Comparison of ENCODE assay signal across 16 mouse cellular contexts in the genomic region with DNA sequence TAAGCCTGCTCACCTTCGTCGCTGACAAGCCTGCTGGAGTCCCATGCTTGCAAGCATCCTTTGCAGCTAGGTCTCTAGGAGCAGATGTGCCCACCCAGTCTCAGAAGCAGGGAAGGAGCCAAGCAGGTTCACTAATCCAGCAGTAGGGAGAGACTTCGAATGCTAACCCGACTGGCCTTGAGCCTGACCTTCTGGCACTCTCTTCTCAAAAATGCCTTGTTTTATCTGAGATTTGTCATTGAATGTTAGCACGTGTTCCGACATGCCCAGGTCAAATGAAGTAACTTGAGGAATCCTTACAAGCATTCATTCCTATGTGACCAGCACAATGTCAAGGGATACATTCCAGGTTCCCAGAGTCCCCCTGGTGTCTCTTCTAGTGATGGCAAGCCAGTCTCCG.
"Had no signal": no experiment of that assay in that cellular context is flagged by ENCODE, and none has a peak within 500 bp of the region (broad histone marks: within the 10 kb centered on the region; RNA-seq: fewer than 3 reads in every experiment).

No protein-coding gene starts in this region.

- H3K36me3 ChIP-seq: limb, embryonic 12.5 days; limb, embryonic 15.5 days had no signal

- H3K9ac ChIP-seq: limb, embryonic 12.5 days; limb, embryonic 15.5 days; liver, embryonic 14.5 days; liver, postnatal 0 days; lung, embryonic 14.5 days had no signal

- H3K27me3 ChIP-seq: limb, embryonic 12.5 days; limb, embryonic 15.5 days had no signal

- DNase-seq: kidney, adult 8-10 months; kidney, postnatal 25 days; left cerebral cortex, postnatal 4 days; liver, postnatal 0 days; lung, embryonic 14.5 days; lung, postnatal 10 days; lung, postnatal 36 days; midbrain, embryonic 14.5 days; thymus, adult 2 months; thymus, postnatal 14 days; thymus, postnatal 4 days had no signal

- H3K4me3 ChIP-seq: limb, embryonic 12.5 days; limb, embryonic 15.5 days had no signal

- ATAC-seq: liver, postnatal 0 days had no signal

- H3K27ac ChIP-seq: limb, embryonic 12.5 days; limb, embryonic 15.5 days; liver, embryonic 14.5 days had no signal

- H3K4me2 ChIP-seq: limb, embryonic 12.5 days; limb, embryonic 15.5 days; liver, embryonic 11.5 days; lung, embryonic 14.5 days; midbrain, embryonic 11.5 days had no signal

- H3K9me3 ChIP-seq: limb, embryonic 12.5 days; limb, embryonic 15.5 days had no signal
